Mouse (Mus musculus) mouse embryonic stem cell (cell line): ENCODE data around the gene Rnf114.

Experiments
- in situ Hi-C, 2 experiments: fragments of 300-500 bp; cut with MboI; formaldehyde crosslinking; loops; 1 replicate in 1 of 2; 3 replicates in 1 of 2; pipeline ENCODE4 v1.14.3; 2019 to 2020; ENCODE audit warnings: low sequenced_read_pairs in 2 of 2, low pct_unique_long_range_greater_than_20kb in 1 of 2, mixed read lengths in 1 of 2; ENCODE audit not compliant: unreplicated experiment in 1 of 2

Gene Rnf114

GRCm38 (mm10) chr2:167529935-167530513 lies 37.6 kb downstream of the Rnf114 start:
- in situ Hi-C loops: loop anchor here (5.0 to 10.0 kb wide), 4 partner anchors 72 to 375 kb away; partner anchors contain the start of gene Gm20431 (in 1 of the 2)

- in situ Hi-C loops: loop anchor here (5.0 to 10.0 kb wide), 4 partner anchors 72 to 374 kb away; partner anchors contain the start of gene Gm20431 (in 1 of the 2)
Measured at GRCm38 (mm10) chr2:167530536-167530935, 38.1 kb downstream of the Rnf114 start.

DNA sequence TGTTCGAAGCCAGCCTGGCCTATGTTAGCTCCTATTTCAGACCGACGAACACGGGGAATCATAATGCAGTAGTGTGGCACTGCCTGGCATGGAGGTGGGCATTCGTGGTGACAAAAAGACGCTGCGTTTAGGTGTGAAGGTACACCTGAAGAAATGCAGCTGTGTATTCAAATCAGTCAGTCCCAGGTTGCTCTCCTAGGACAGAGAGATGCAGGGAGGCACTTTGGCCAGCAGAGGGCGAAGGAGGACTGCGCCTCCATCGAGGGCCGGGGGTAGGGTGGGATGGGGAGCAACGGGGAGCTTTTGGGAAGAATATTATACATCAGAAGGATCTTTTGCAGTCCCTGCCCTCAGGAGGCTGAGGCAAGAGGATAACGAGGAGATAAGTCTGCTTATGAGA lies 39.7 kb downstream of the Rnf114 start:
- in situ Hi-C loops: loop anchor here (5.0 to 10.0 kb wide), 4 partner anchors 70 to 373 kb away; partner anchors contain the start of gene Gm20431 (in 1 of the 2)

DNA sequence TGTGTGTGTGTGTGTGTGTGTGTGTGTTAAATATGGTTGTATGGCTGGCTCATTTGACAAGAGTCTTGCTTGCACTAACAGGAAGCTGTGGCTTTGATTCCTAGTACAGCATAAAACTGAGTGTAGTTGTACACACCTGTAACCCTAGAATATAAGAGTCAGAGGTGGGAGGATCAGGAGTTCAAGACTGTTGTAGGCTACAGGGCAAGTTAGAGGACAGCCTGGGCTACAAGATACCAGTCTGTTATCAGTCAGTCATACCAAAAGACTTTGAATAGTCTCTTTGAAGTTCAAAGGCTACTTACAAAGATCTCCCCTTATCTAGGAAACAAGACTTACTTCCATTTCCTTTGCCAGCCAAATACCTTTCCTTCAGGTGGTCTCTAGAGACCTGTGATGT lies 41.4 kb downstream of the Rnf114 start:
- in situ Hi-C loops: loop anchor here (5.0 to 10.0 kb wide), 4 partner anchors 68 to 371 kb away; partner anchors contain the start of gene Gm20431 (in 1 of the 2)

DNA sequence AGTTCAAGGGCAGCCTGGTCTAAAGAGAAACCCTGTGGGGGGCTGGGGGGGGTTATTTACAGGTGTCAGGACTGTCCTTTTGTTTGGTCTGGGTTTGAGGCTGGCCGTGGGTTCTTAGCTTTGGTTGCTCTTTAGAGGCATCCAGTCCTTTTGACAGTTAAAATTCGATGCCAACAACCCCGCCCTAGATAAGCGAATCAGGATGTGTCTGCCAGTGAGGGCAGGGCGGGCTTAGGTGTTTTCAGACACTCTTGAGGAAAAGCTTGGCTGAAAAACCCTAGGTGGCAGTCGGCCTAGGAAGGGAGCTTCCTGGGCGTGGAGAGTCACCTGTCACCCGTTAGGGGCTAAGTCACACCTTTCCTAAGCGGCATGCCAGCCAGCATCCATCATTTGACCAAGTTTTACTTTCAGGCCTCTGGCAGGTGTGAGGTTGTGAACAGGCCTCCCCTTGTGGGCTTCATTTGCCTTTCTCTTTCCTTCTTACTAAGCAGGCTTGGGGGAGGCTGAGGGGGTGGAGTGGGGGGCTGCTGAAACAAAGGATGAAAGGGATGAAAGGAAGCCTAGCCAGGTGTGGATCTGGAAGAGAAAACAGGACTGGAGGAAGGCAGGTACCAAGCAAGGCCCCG lies 44.0 kb downstream of the Rnf114 start:
- in situ Hi-C loops: loop anchor here (10.0 kb wide), 2 partner anchors 358 to 368 kb away; no protein-coding TSS in a partner anchor

- in situ Hi-C loops: loop anchor here (10.0 kb wide), 2 partner anchors 357 to 367 kb away; no protein-coding TSS in a partner anchor
Measured at GRCm38 (mm10) chr2:167537476-167538297, 45.2 kb downstream of the Rnf114 start, which contains the start of gene Snai1. Snai1 (plus strand) TSS chr2:167538195.

DNA sequence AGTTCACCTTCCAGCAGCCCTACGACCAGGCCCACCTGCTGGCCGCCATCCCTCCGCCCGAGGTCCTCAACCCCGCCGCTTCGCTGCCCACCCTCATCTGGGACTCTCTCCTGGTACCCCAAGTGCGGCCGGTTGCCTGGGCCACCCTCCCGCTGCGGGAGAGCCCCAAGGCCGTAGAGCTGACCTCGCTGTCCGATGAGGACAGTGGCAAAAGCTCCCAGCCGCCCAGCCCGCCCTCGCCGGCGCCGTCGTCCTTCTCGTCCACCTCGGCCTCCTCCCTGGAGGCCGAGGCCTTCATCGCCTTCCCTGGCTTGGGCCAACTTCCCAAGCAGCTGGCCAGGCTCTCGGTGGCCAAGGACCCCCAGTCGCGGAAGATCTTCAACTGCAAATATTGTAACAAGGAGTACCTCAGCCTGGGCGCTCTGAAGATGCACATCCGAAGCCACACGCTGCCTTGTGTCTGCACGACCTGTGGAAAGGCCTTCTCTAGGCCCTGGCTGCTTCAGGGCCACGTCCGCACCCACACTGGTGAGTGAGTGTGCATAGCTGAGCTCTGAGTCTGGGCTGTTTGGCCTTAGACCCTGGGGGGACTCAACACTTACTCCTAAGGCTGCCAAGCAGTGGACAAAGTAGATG lies 46.3 kb downstream of the Rnf114 start:
- in situ Hi-C loops: loop anchor here (10.0 kb wide), 2 partner anchors 356 to 366 kb away; no protein-coding TSS in a partner anchor

- in situ Hi-C loops: loop anchor here (10.0 kb wide), 2 partner anchors 355 to 365 kb away; no protein-coding TSS in a partner anchor
Measured at GRCm38 (mm10) chr2:167539536-167540476, 47.4 kb downstream of the Rnf114 start.

GRCm38 (mm10) chr2:167540477-167541110 lies 48.1 kb downstream of the Rnf114 start:
- in situ Hi-C loops: no loop called here

DNA sequence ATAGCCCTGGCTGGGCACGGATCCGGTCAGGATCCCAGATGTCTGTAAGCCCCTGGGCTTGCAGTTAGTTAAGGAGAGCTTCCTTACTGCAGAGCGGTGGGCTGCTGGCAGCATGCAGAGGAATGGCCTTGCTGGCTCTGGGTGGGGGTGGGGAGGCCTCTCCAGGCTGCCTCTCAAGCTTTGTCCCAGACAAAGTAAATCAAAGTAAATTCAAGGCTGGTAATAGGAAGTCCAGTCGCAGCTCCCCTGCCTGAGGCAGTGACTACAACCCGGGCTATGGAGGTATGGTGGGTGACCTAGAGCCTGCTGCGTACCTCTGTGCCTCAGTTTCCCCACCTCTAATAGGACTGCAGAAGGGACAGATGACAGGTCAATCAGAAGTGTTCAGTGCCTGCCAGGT lies 48.9 kb downstream of the Rnf114 start:
- in situ Hi-C loops: no loop called here

DNA sequence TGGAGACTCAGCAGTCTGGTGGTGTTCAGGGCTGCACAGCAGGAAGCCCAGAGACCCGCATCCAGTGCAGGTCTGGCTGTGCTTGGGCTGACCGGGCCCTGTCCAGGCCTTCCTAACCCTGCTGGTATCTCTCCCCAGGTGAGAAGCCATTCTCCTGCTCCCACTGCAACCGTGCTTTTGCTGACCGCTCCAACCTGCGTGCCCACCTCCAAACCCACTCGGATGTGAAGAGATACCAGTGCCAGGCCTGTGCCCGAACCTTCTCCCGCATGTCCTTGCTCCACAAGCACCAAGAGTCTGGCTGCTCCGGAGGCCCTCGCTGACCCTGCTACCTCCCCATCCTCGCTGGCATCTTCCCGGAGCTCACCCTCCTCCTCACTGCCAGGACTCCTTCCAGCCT lies 49.3 kb downstream of the Rnf114 start:
- in situ Hi-C loops: no loop called here

- in situ Hi-C loops: no loop called here
Measured at GRCm38 (mm10) chr2:167542361-167542760, 49.9 kb downstream of the Rnf114 start.

- in situ Hi-C loops: no loop called here
Measured at GRCm38 (mm10) chr2:167543121-167544003, 50.9 kb downstream of the Rnf114 start.

GRCm38 (mm10) chr2:167544004-167544356 lies 51.5 kb downstream of the Rnf114 start:
- in situ Hi-C loops: no loop called here

- in situ Hi-C loops: no loop called here
Measured at GRCm38 (mm10) chr2:167544456-167544855, 52.0 kb downstream of the Rnf114 start.
